Mouse (Mus musculus) left cerebral cortex, postnatal 14 days (tissue): ENCODE data around the gene Lyar. TPM values are rescaled to one million over a fixed set of nuclear protein-coding genes. Genes with fewer than 3 reads are reported as not detected.

Experiments
- DNase-seq, 2 experiments: peaks; one replicate each; pipeline ENCODE4 v3.0.0; 2021 to 2022; ENCODE audit warnings: low spot score in 2 of 2, mixed read lengths in 1 of 2
- intact Hi-C: fragments of 180-260 bp; cut with DNase I; formaldehyde crosslinking; loops from one replicate; pipeline ENCODE4 v1.15.1; 2025
- total RNA-seq, 2 experiments: library from RNA; stranded (reverse); gene quantifications; 2 replicates each; pipeline ENCODE4 v1.2.3; 2021

The Lyar gene
- total RNA-seq, 2 experiments from 2014 or later: 10.3 to 11.7 TPM

DNA sequence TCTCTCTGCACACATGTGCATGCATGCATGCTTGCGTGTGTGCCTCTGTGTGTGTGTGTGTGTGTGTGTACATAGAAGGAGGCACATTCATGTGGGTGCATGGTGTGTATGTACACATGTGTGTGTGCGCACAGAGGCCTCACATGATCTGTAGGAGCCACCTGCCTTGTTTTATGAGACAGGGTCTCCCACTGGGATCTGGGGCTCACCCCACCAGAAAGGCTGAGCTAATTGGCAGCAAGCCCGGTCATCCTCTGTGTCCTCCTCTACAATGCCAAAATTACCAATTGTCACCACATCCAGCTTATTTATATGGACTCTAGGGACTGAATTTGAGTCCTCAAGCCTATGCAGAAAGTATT, 21.2 kb downstream of the Lyar start:
- DNase-seq: no peak
- intact Hi-C loops: no loop called here

DNA sequence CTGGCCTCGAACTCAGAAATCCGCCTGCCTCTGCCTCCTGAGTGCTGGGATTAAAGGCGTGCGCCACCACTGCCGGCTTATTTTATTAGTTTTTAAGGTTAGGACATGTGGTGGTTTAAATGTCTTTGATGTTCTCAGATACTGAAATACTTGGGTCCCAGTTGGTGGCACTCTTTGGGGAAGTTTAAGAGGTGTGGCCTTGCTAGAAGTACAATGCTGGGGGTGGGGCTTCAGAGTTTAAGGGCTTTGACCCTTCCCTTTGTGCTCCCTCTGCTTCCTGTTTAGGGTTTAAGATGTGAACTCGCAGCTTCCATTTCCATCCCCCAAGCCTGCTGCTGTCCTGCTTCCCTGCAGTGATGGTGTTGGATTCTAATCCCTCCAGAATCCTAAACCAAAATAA, 21.7 kb downstream of the Lyar start:
- no peak for DNase-seq
- intact Hi-C loops: no loop called here

DNA sequence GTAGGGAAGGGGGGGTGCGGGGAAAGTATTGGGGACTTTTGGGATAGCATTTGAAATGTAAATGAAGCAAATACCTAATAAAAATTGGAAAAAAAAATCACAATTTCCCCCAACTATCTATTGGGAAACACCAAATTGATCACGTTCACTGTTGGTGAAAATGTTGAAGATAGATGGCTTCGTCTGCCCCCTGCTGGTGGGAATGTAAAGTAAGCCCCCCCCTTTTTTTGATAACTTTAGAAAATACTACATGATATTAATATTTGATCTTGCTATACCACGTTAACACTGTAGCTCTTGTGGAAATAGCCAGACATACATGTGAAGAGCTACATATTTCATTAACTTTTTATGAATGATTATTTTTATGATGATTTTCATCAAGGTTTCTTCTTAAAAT, 34.9 kb downstream of the Lyar start:
- no peak for DNase-seq
- intact Hi-C loops: no loop called here

DNA sequence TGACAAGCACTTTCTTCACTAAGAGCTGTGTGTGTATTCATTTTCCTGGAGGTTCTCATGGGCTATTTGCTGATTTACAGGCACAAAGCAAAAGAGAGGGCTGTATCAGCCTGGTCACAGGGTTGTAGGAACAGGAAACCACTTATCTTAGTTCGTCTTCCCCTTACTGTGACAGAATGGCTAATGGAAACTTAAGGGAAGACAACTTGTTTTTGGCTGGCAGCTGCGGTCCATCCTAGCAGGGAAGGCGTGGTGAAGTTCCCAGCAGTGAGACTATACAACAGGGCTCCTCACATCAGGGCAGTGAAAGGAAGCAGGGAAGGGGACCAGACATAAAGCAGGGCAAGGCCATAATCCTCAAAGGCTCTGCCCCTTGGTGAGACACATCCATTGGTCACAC, 35.4 kb downstream of the Lyar start:
- no peak for DNase-seq
- intact Hi-C loops: no loop called here

DNA sequence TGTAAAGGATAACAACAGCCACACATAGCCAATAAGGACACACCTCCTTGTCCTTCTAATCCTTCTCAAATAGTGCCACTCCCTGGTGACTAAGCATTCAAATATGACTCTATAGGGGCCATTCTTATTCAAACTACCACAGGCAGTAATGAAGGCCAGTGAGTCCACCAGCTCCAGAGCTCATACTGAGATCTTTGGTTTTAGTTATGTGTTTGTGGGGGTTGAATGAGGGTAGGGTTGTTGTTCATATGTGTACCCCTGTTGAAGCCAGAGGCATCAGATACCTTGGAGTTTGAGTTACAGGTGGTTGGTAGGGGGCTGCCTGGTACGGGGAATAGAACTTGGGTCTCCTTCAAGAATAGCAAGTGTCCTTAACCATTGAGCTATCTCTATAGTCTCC, 36.3 kb downstream of the Lyar start:
- DNase-seq: no peak
- intact Hi-C loops: no loop called here

DNA sequence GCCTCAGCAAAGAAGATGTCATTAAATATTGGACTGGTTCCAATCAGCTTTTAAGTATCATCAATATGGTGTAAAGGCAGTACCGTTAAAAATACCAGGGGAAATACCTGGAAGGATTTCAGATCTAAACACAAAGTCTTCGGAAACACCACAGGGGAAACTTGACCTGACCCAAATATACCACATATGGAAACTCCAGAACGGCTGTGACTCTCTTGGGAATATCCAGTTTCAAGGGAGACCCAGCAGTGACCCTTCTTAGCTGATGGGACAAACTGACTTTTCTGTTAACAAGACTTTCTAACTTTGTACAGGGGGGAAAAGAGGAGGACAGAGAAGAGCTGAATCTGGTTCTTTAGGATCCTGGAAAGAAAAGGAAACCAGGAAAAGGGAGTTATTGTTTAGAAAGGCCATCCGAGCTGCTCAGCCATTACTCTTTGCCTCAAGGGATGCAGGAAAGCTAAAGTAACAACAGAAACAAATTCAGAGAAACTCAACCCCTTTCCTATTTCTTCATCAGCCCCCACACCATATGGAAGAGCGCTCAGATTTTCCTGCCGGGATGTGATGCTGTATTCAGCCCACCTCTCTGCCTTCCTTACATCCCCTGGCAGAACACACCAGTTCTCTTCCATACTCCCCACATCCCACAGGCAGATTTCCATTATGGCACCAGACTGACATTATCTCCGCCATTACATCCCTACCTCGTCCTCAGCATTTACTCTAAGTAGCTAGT, 37.9 kb downstream of the Lyar start:
- no peak for DNase-seq
- intact Hi-C loops: no loop called here

DNA sequence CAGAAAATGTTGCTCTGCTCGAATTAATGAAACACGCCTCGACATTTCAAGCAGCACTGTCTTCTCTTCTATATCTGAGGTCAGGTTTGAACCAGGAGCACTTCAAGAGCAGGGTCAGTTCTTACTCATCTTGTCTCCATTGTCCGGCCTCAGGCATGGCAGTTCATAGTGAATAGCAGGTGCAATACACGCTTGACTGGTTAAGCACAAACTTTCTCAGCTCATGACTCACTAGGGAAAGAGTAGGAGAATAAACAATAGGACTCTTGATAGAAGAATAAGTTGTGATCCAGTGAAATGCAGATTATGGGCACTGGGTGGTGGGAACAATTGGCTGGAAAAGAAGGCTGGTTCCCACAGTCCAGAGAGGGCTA, 38.5 kb downstream of the Lyar start:
- DNase-seq: no peak
- intact Hi-C loops: no loop called here

DNA sequence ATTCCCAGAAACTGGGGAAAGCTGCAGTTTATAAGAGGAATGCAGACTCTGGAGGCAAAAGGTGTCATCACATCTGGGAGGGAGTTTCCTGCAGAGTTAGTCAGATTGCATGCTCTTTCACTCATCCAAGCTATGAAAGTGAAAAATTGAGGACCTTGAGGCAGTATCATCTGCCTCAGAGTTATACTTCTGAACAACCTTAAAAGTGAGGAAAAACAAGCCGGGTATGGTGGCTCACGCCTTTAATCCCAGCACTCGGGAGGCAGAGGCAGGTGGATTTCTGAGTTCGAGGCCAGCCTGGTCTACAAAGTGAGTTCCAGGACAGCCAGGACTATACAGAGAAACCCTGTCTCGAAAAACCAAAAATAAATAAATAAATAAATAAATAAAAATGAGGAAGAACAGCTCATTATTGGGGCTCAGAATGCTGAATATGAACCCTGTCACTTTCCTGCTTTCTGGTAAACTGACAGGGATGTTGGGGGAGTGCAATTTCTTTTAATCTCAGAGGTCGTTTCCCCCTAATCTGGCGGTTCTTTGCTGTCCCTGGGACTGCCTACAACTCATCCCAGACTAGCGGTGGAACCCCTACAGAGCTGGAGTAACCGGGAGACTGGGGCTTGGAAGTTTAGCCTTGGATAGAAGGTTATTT, 39.3 kb downstream of the Lyar start:
- intact Hi-C loops: no loop called here
- DNase-seq: no peak

DNA sequence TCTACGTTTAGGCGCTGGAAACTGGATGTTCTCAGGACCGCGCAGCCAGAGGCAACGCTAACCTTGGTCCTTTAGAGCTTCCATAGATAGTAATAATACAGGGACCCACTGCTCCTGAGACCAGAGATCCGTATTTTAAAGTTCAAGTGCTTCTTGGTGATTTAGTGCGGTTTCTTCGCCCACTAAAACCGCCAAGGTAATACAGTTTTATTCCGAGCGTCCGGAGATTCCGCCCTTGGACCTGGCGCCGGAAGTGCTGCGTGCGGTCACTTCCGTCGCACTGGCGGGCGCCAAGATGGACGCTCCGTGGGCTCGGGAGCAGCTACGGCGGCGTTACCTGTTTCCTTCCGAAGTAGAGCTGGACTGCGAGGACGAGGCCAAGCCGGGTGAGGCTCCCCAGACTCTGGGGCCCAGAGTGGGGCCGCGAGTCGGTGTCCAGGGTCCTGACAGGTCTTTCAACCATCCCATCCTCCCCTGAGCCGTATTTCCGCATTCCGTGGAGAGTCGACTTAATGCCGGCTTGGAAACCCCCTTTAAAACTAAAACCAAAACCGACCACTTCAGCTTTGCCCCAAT, 39.9 kb downstream of the Lyar start, which contains the start of gene Tmem128:
Gene Tmem128, plus strand, starts transcription at position 79 of the 576 bp plus-strand sequence.
- intact Hi-C loops: no loop called here
- DNase-seq: peak; percentile 45 to 68

DNA sequence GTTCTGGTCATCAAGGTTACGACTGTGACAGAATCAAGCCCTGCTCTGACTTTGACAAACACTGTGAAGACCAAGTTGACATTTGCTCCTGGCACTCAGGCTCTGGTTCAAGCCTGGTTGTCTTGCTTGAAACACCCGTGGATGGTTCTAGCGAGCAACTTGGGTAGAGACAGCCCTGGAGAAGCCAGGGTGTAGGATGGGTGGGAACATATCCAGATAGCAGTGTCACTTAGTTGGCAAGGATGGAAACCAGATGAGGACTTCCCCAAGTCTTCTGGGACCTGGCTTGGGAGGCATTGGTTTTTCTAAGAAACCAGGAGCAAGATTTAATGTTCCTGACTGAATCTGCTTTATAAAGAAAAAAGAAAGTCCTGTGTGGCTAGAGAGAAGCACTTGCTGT, 50.7 kb downstream of the Lyar start:
- DNase-seq: no peak
- intact Hi-C loops: no loop called here

DNA sequence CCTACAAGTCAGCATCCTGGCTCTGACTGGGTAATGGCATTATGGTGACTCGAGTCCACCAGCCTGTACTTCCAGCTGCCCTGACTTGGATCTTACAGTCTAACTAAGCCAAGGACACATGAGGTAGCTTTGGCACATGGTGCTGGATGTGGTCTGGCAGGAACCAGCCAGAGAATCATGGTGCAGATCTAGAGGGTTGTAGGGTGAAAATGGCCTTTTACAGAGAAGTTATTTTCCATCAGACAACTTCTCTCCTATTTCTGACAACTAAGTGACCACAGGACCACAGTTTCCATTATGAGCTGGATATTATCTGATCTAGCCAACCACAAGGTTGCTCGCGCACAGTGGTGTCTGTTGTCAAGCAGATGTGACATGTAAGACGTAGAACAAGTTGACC, 53.6 kb downstream of the Lyar start:
- intact Hi-C loops: no loop called here
- no peak for DNase-seq

DNA sequence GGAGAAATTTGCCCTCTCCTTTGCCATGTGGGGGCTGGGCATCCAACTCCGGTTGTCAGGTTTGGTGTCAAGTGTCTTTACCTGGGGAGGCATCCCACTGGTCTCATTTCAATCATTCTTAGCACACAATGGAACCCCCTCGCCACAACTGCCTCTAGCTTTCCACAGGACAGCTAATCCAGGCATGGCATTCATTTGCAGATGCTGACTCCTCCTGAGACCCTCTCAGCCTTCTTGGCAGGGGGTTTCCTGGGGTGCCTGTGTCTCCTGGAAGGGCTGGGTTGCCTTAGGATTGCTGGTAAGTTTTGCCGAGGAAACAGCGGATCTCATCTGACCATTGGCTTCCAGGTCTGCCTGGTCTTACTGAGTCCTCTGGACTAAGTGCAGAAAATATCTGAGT, 55.5 kb downstream of the Lyar start, which contains the start of gene Otop1:
Gene Otop1, plus strand, starts transcription at position 202 of the 400 bp plus-strand sequence.
- intact Hi-C loops: no loop called here
- DNase-seq: no peak

DNA sequence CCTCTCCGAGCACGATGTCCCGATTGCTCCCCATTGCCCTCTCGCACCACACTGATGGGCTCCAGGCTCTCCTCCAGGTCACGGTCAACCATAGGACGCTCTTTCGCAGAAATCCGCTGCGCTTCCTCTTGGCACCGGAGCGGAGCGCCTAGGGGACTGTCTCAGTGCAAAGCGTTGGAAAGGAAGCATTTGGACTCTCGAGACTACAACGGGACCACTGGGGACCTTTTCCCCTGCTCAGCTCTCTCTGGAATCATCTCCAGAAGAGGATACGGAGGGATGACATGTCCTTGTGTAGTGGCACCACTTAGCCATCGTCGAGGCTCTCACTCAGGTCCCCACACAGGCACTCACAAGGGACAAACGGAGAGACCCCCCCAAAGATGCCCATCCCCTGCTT, 56.2 kb downstream of the Lyar start:
- no peak for DNase-seq
- intact Hi-C loops: no loop called here

DNA sequence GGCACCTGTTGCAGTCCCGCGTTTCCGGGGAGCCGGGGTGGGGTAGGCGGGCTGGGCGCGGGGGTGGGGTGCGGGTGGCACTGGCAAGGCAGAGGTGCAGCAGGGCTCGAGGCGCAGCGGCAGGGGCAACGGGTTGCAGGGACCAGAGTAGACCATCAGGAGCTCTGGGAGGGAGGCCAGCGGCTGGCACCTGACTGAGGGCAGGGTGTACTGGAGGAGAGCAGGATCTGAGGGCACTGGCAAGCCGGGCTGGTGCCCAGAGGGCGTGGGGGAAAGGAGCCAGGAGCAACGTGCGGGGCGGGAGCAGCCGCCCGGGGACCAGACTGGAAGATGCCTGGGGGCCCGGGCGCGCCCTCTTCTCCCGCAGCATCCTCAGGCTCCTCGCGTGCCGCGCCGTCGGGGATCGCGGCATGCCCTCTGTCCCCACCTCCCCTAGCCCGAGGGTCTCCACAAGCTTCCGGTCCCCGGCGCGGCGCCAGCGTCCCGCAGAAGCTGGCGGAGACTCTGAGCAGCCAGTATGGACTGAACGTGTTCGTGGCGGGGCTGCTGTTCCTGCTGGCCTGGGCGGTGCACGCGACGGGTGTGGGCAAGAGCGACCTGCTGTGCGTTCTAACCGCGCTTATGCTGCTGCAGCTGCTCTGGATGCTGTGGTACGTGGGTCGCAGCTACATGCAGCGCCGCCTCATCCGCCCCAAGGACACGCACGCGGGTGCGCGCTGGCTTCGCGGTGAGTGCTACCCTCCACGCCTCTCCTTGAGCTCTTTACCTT, 57.0 kb downstream of the Lyar start:
- intact Hi-C loops: no loop called here

DNA sequence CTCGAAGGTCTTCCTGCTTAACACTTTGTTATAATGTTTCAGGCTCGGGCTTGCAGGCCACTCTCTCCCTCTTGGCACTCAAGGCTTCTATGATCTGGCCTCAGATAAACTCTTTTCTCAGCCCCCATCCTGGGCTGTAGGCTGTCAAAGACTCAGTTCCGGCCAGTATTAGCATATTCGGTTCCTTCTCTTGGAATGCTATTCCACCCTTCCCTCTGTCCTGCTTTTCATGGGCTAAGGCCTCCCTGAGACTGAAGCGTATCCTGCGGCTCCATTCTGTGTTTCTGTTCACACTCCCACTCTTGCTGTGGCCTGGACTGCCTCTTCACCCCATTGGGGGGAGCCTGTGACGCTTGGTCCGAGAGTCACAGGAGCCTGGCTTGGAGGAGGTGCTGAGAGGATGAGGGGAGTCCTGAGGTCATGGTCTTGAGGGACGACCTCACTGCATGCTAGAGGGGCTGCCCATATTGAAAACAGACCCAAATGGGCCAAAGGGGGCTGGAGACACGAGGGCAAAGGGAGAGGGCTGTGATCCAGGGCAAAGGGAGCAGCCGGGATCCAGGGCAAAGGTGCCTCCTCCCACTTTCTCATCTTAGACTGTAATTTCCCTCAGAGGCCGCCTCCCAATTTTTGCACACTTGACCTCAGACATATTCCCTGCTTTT, 57.8 kb downstream of the Lyar start:
- no peak for DNase-seq
- intact Hi-C loops: no loop called here

More for the DNA sequence above, 57.0 kb downstream of the Lyar start:
- no peak for DNase-seq

DNA sequence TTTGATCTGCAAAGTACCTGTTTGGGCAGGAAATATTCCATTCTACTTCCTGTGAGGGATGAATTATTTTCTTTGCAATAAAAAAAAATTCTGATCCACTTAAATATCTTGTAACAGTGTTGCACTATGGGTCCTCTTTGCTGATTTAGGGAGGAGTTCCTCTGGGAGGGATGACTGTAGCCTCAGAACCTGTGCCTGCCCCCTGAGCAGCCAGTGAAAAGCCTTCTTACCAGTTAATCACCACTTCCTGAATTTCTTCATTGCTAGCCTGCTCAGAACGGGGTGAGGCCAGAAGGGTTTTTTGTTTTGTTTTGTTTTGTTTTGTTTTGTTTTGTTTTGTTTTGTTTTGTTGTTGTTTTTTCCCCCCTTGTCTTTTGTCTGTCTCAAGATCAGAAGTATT, 59.8 kb downstream of the Lyar start:
- intact Hi-C loops: no loop called here

More for the DNA sequence above, 59.8 kb downstream of the Lyar start:
- no peak for DNase-seq
